Mouse (Mus musculus) spleen, postnatal 10 days (tissue): ENCODE measurements at regions not wholly inside any gene's neighbourhood (a gene's known extent, or its start where the extent isn't known, plus 50 kb on each side); places are given as distances from the start of the nearest gene placed in this dataset.

Source experiments
- DNase-seq, 2 experiments: peaks; one replicate each; pipeline ENCODE4 v3.0.0; 2021 to 2022; ENCODE audit warnings: low spot score in 2 of 2

GRCm38 (mm10) chr9:120233011-120233410 is 68.3 kb upstream of the Myrip start:
- DNase-seq = no peak

GRCm38 (mm10) chr9:120235054-120235453 is 66.3 kb upstream of the Myrip start:
- DNase-seq = peak in 1 of 2 experiments; percentile 30

- DNase-seq = no peak
Observed at GRCm38 (mm10) chr9:120245444-120245843, 55.9 kb upstream of the Myrip start.

- no peak for DNase-seq
Observed at GRCm38 (mm10) chr9:120248728-120249127, 52.6 kb upstream of the Myrip start.
